Mouse (Mus musculus) layer of hippocampus, adult 8-10 months (tissue): ENCODE results near the gene Tmeff2. TPM values are rescaled to one million over a fixed set of nuclear protein-coding genes. Genes with fewer than 3 reads are reported as not detected.

Source experiments
- DNase-seq, 2 experiments: peaks; one replicate each; pipeline ENCODE4 v3.0.0; 2022; ENCODE audit warnings: low spot score in 2 of 2
- microRNA-seq, 2 experiments: library from miRNA; unstranded; fragments of <30 nt; microRNA quantifications; one replicate each; pipeline ENCODE4 v1.2.0; 2022
- total RNA-seq, 4 experiments: library from RNA; stranded (reverse); gene quantifications; 2 replicates each; pipeline ENCODE4 v1.2.4; 2022

Tmeff2 gene
- total RNA-seq, 4 experiments from 2014 or later: 53.0 to 55.6 (median 53.6) TPM

DNA sequence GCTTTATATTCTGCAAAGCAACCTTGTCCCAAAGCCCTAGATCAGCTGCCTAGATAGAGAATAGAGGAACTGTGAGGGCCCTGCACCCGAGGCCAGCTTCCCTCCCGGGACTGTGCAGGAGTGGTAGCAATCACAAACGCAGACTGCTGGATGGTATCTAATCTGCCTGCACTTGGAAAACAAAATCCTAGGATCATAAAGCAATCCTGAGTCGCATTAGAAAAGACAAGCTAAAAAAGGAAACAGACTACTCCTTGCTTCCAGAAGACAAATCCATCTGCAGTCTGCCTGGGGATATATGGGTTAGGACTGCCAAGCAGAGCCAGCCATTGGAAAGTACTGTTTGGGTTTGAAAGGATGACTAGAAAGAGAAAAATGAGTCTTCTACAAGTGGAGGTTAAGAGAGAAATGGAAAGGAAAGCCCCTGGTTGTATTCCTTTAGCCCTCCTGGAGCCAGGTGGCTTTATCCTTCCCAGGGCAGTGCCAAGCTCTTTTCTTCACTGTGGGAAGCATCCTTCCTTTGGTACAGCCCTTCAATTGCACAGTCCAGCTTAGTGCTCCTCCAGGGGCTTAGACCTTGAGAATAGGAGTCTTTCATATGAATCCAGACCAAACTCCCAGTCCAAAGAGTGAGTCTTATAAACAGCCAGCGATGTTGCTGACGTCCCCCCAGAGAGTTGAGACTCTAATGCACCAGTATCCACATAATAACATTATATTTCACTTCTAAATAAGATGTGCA, 291.6 kb downstream of the Tmeff2 start:
- DNase-seq: no peak

DNA sequence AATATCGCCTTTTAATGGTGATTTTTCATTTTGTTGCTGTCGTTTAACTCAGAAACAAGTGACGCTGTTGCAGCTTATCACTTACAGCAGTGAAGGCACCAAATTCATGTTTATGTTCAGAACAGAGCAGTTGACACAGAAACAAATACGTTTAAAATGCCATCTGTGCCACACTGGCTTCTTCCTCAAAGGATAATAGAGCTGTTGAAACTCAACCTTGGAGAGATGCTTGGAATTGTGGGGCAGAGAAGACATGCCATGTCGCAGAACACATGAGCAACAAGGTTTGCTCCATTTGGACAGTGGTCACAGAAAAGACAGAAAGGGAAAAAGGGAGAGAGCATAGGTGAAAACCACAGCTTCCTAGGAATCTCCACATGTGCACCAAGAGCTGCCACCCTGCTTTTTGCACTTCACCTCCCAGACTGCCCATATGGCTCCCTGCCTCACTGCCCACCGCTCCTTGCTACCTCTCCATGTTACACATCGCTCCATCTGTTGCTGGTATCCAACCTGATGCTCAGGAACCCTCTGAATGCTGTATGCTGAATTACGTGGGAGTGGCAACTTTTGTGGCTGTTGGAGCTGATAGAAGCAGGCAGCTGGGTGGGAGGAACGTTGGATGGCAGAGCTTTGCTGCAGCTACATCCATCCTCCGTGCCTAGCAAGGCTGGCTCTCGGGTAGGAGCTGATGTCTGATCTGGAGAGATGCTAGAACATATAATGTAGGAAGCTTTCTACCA, 298.8 kb downstream of the Tmeff2 start:
- peak; percentile 81 to 88 for DNase-seq

DNA sequence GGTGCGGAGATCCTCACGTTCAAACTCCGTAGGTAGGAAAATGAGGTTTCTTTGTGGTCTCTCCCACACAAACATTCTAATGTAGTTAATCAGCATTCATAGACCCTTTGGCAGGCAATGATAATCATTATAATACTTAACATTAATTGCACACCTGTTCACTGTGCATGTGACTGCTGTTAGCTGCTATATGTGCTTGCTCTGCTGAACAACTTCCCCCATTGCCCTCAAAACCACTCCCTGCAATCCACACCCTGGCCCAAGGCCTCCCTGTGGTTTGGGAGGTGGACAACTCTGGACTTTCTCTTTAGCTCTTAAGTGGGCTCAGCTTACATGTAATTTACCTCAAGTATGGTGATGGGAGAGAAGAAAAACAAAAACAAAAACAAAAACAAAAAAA, 299.5 kb downstream of the Tmeff2 start:
- no peak for DNase-seq

DNA sequence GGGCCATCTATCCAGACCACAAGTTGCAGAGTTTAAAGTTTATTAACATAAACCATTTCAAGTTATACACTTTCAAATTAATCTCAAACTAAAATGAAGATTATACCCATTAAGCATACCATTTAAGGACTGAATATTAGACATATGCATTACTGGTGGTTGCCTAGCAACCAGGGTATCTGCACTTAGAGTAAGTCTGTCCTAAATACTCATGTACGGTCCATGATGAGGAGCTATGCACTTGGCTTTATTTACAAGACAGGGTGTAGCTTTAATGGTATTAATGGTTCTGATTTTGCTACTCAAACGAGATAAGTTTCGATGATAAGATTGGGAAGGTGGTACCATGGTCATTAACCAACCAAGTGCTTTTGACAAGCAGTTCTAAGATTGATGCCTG, 315.2 kb downstream of the Tmeff2 start:
- DNase-seq: no peak

DNA sequence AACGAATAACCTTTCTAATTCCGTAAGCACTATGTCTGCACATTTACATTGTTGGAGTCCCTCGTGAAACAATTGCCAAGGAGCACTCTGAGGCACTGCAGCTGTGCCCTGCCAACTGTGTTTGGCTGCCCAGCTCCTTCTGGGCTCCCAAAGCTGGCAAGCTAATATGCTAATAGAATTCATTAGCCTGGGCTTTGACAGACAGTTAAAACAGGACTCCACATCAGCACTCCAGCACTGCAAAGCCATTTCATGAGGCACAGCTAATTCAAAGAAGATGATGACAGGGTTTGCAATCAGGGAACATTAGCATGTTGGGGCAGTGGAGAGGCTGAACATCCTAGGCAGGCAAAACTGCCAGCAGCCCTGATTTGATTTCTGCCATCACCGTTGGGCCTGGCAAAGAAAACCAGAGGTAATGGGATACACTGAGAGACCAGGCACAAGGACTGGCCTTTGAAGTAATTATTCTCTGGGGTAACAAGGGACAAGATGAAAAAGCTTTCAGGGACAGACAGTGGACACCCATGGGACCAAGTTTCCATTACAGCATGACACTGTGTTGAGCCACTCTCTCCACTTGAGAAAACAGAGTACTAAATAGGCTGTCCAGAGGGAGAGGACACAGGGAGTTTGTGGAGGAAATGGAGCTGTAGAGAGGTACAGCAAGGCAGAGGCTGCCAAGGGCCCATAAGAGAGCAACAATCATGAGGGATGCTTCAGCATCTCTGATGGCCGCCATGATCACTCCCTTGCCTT, 316.0 kb downstream of the Tmeff2 start:
- peak; percentile 33 for DNase-seq

DNA sequence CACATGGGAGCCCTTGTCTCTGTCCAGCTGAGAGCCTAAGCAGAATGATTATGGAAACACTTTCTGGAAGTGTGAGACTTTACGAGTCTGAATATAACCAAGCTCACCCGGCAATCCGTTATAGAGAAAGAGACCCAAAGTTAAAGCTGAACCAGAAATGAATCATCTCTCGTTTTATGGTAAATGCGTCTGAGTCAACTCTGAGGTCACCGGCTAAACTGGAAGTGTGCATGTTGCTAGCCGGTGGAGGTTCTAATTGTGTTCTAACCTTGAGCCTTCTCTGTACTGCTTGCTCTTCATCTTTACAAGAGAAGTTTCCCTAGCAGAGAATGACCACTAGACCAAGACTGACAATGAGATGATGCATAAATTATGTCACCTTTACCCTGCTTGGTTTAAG, 316.8 kb downstream of the Tmeff2 start:
- no peak for DNase-seq

DNA sequence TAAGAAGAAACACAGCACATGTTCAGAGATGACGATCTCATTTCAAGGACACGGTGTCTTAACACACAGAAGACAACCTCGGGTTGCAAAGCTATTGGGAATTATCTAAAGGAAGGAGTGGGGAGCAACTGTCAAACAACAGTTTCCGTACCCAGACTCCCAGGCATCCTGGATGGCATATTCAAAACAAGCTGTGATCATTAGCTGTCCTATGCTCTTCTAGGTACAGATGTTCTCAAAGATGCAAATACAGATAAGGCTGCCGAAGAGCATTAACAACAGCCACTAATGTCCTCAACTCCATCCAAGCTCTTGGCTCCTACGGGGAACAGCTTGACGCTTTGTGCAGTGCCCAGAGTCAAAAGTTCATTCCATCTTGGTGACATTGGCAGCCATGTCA, 324.7 kb downstream of the Tmeff2 start:
- DNase-seq: no peak

Small RNA genes lying within 50 kb of the gene (microRNA-seq; reads per million reads assigned to microRNA genes)
- 0 reads per million in 2 experiments for gene Gm25736
